Mouse (Mus musculus): ENCODE results near the gene Ntn4.

The Ntn4 gene

GRCm38 (mm10) chr10:93783216-93784013 is 142.9 kb downstream of the Ntn4 start:
- DNase-seq (ENCODE audit: low spot score), result no peak

Data from urinary bladder, postnatal 14 days (tissue).